ENCODE assay signal across 19 mouse cellular contexts in the genomic region with DNA sequence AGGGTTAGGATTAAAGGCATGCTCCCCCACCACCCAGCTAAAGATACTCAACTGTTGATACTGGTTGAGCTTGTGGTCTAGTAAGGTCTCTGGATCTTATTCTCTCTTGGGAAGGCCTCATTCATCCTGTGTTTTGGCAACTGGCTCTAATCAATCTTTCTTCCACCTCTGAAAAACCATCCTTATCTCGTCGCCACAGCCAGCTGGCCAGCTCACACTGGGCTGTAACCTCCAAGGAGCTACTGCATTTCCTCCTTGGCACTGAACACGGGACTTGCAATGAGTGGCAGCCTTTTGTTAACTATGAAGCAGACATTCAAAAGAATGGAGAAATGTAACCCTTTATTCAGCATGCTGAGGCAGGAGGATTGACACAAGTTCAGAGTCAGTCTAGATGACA.
DNase-seq lines count a peak whose midpoint lies in the region; ATAC-seq and TF ChIP-seq lines count a peak whose summit lies in the region.
"Had no signal": no experiment of that assay in that cellular context is flagged by ENCODE, and none has a peak within 500 bp of the region (broad histone marks: within the 10 kb centered on the region; RNA-seq: fewer than 3 reads in every experiment).

No protein-coding gene starts in this region.

- no peak for TF ChIP-seq EP300 in liver, postnatal 0 days (IDR thresholded peaks at IDR 0.05; ENCODE audit: low read depth)

- no peak for TF ChIP-seq CTCF in liver, postnatal 0 days (IDR thresholded peaks at IDR 0.05; ENCODE audit: low read depth)

- no peak overlapping the region for H3K4me3 ChIP-seq in liver, postnatal 0 days (ENCODE audit: low read depth, low read length)
- H3K4me3 ChIP-seq: hindbrain, embryonic 13.5 days; intestine, embryonic 15.5 days; layer of hippocampus, adult 2 months; limb, embryonic 10.5 days; lung, embryonic 15.5 days; midbrain, embryonic 12.5 days had no signal

- H3K9ac ChIP-seq in liver, postnatal 0 days (replicated peaks) = no peak overlapping the region
- H3K9ac ChIP-seq: hindbrain, embryonic 13.5 days; intestine, embryonic 15.5 days; lung, embryonic 15.5 days; midbrain, embryonic 12.5 days had no signal

- no peak overlapping the region for H3K27ac ChIP-seq in liver, postnatal 0 days (ENCODE audit: low read depth)
- H3K27ac ChIP-seq: hindbrain, embryonic 13.5 days; intestine, embryonic 15.5 days; kidney, postnatal 0 days; layer of hippocampus, adult 2 months; limb, embryonic 10.5 days; lung, embryonic 15.5 days; midbrain, embryonic 12.5 days had no signal

- 44% methylated on average over 3 of the region's 3 CpGs for WGBS in liver, postnatal 0 days (ENCODE audit: insufficient replicate concordance)

- H3K9me3 ChIP-seq in liver, postnatal 0 days (ENCODE audit: low read length) = no peaks in the 10 kb centered on the region
- H3K9me3 ChIP-seq: hindbrain, embryonic 13.5 days; intestine, embryonic 15.5 days; limb, embryonic 10.5 days; lung, embryonic 15.5 days; midbrain, embryonic 12.5 days had no signal

- intact Hi-C loops in left cerebral cortex, postnatal 25 days (cut with DNase I) = no loop called here

- no peaks in the 10 kb centered on the region for H3K27me3 ChIP-seq in liver, postnatal 0 days (ENCODE audit: insufficient read depth, low read length)
- H3K27me3 ChIP-seq: hindbrain, embryonic 13.5 days; intestine, embryonic 15.5 days; lung, embryonic 15.5 days; midbrain, embryonic 12.5 days had no signal

- DNase-seq in lung, postnatal 14 days = peak; percentile 25
- no peak for DNase-seq in lung, adult 18-20 months
- no peak for DNase-seq in liver, postnatal 0 days
- DNase-seq in thymus, postnatal 36 days = no peak
- DNase-seq in right cerebral cortex, postnatal 4 days = no peak
- DNase-seq in left cerebral cortex, postnatal 25 days (ENCODE audit: low spot score in 2 of 2) = no peak
- DNase-seq: adrenal gland, postnatal 36 days; cerebellum, adult 9-11 months; gastrocnemius, postnatal 14 days; right cerebral cortex, postnatal 25 days; thymus, postnatal 25 days had no signal

- H3K4me1 ChIP-seq in liver, postnatal 0 days (ENCODE audit: insufficient read depth) = peaks cover 4% of the 10 kb centered on the region; the same call in 1 of the 2 replicates
- H3K4me1 ChIP-seq: intestine, embryonic 15.5 days had no signal

- H3K4me2 ChIP-seq in liver, postnatal 0 days (ENCODE audit: low read depth, low read length) = no peak overlapping the region
- H3K4me2 ChIP-seq: hindbrain, embryonic 13.5 days; intestine, embryonic 15.5 days; lung, embryonic 15.5 days; midbrain, embryonic 12.5 days had no signal

- peak; percentile 56 to 67; a peak in 3 of 4 replicates for ATAC-seq in hematopoietic stem cell, adult 5-6 weeks (replicated peaks in 1 of 2; ENCODE audit: insufficient read depth in 1 of 2, low FRiP score in 2 of 2, low TSS enrichment in 1 of 2, low read depth in 1 of 2, poor library complexity in 2 of 2, severe bottlenecking in 2 of 2)
- 0 out of 2 replicates have a peak, but pooled peaks have one; percentile 23 for ATAC-seq in liver, postnatal 0 days
- ATAC-seq: intestine, embryonic 15.5 days had no signal

- no peaks in the 10 kb centered on the region for H3K36me3 ChIP-seq in liver, postnatal 0 days (replicated peaks; ENCODE audit: insufficient read depth, low read length)
- H3K36me3 ChIP-seq: hindbrain, embryonic 13.5 days; intestine, embryonic 15.5 days; limb, embryonic 10.5 days; lung, embryonic 15.5 days; midbrain, embryonic 12.5 days had no signal
